Mouse (Mus musculus) kidney, embryonic 16.5 days (tissue): Measurements from ENCODE around the gene Proca1. TPM values are rescaled to one million over a fixed set of nuclear protein-coding genes. Genes with fewer than 3 reads are reported as not detected.

Experiments used
- ATAC-seq: fragments of 200-750 bp; cut with Nextera tagmentation; 2 replicates; pipeline ENCODE4 v1.8.0; 2017; ENCODE audit warnings: moderate TSS enrichment; ENCODE audit not compliant: low FRiP score, low TSS enrichment
- H3K27ac ChIP-seq: fragments of 300-500 bp; sonication (generic); 2 replicates; pipeline ENCODE4 v1.5.1; 2014; ENCODE audit warnings: low read length
- H3K27me3 ChIP-seq: fragments of 300-500 bp; sonication (generic); 2 replicates; pipeline ENCODE4 v1.6.1; 2014; ENCODE audit warnings: low read length, control low read depth, mixed read lengths; ENCODE audit not compliant: insufficient read depth
- H3K36me3 ChIP-seq: fragments of 300-500 bp; sonication (generic); 2 replicates; pipeline ENCODE4 v1.6.1; 2014; ENCODE audit warnings: low read length, control low read depth, mixed read lengths; ENCODE audit not compliant: insufficient read depth
- H3K4me1 ChIP-seq: fragments of 300-500 bp; sonication (generic); 2 replicates; pipeline ENCODE4 v1.6.1; 2014; ENCODE audit warnings: low read length, control low read depth, mixed read lengths; ENCODE audit not compliant: insufficient read depth
- H3K4me2 ChIP-seq: fragments of 300-500 bp; sonication (generic); replicated peaks from 2 replicates; pipeline ENCODE4 v1.6.1; 2014; ENCODE audit warnings: low read depth, low read length
- H3K4me3 ChIP-seq: fragments of 300-500 bp; sonication (generic); 2 replicates; pipeline ENCODE4 v1.5.1; 2014; ENCODE audit warnings: mild to moderate bottlenecking, low read length
- H3K9ac ChIP-seq: fragments of 300-500 bp; sonication (generic); replicated peaks from 2 replicates; pipeline ENCODE4 v1.6.1; 2014; ENCODE audit warnings: low read length
- H3K9me3 ChIP-seq: fragments of 300-500 bp; sonication (generic); 2 replicates; pipeline ENCODE4 v1.6.1; 2016; ENCODE audit warnings: low read length, control low read depth
- WGBS: fragments of 180-500 bp; shearing (Covaris S2); extraction: QIAGEN DNeasy Blood & Tissue Kit; methylation state at CpG from one replicate; pipeline ENCODE4 v1.1.7; 2014; 5-methylcytosine and 5-hydroxymethylcytosine counted together
- polyA plus RNA-seq: library from polyadenylated mRNA; unstranded; fragments of >200 nt; fragmentation: Nextera tagmentation; extraction: Ambion mirVana; gene quantifications from 2 replicates; pipeline ENCODE4 v1.2.1, GENCODE M21; 2015

Proca1 gene
- polyA plus RNA-seq, 1 experiment from 2014 or later = 4.5 TPM

- ATAC-seq = no peak
- Histone ChIP-seq H3K4me3 (no peak overlapping the region), H3K27ac (no peak overlapping the region), H3K4me1 (peaks cover 11% of the 10 kb centered on the region), H3K4me2 (no peak overlapping the region), H3K9ac (no peak overlapping the region), H3K27me3 (no peaks in the 10 kb centered on the region), H3K9me3 (no peaks in the 10 kb centered on the region), H3K36me3 (0 out of 2 replicates have a peak, but pooled peaks cover 5% of the 10 kb centered on the region)
- WGBS = 87% methylated on average over 16 of the region's 16 CpGs
Observed at GRCm38 (mm10) chr11:78172034-78172747, 21.0 kb upstream of the Proca1 start.

- H3K9ac ChIP-seq = no peak overlapping the region
- H3K27me3 ChIP-seq = no peaks in the 10 kb centered on the region
- peaks cover 16% of the 10 kb centered on the region for H3K4me1 ChIP-seq
- no peak overlapping the region for H3K27ac ChIP-seq
- H3K9me3 ChIP-seq = no peaks in the 10 kb centered on the region
- ATAC-seq = no peak
- WGBS = 80% methylated on average over 19 of the region's 19 CpGs
- H3K4me2 ChIP-seq = no peak overlapping the region
- 0 out of 2 replicates have a peak, but pooled peaks cover 5% of the 10 kb centered on the region for H3K36me3 ChIP-seq
- no peak overlapping the region for H3K4me3 ChIP-seq
Observed at GRCm38 (mm10) chr11:78172748-78173383, 20.3 kb upstream of the Proca1 start.

- WGBS = 91% methylated on average over 3 of the region's 3 CpGs
Observed at GRCm38 (mm10) chr11:78174506-78174905, 18.7 kb upstream of the Proca1 start.

GRCm38 (mm10) chr11:78175771-78176401 is 17.3 kb upstream of the Proca1 start:
- H3K4me1 ChIP-seq = peaks cover 35% of the 10 kb centered on the region
- peak overlapping the region; percentile 45 for H3K9ac ChIP-seq
- 1% methylated on average over 9 of the region's 10 CpGs for WGBS
- peak overlapping the region; percentile 73 for H3K4me3 ChIP-seq
- no peak for ATAC-seq
- H3K4me2 ChIP-seq = peak overlapping the region; percentile 86
- no peaks in the 10 kb centered on the region for H3K27me3 ChIP-seq
- H3K36me3 ChIP-seq = peaks cover 19% of the 10 kb centered on the region
- H3K27ac ChIP-seq = peak overlapping the region; percentile 95
- H3K9me3 ChIP-seq = no peaks in the 10 kb centered on the region

More at GRCm38 (mm10) chr11:78174506-78174905, 18.7 kb upstream of the Proca1 start:
- no peak overlapping the region for H3K9ac ChIP-seq
- H3K9me3 ChIP-seq = no peaks in the 10 kb centered on the region
- H3K4me2 ChIP-seq = no peak overlapping the region
- no peaks in the 10 kb centered on the region for H3K27me3 ChIP-seq
- H3K36me3 ChIP-seq = peaks cover 6% of the 10 kb centered on the region; the same call in 1 of the 2 replicates
- H3K4me3 ChIP-seq = no peak overlapping the region
- peak overlapping the region; percentile 21; the same call in 1 of the 2 replicates for H3K27ac ChIP-seq
- peaks cover 25% of the 10 kb centered on the region for H3K4me1 ChIP-seq
- ATAC-seq = no peak

- Histone ChIP-seq H3K4me3 (peak within 1 kb of the TSS; percentile 73), H3K27me3 (no peaks in the 10 kb centered on the region), H3K4me1 (peaks cover 41% of the 10 kb centered on the region), H3K27ac (peak within 1 kb of the TSS; percentile 95), H3K4me2 (peak within 1 kb of the TSS; percentile 86), H3K36me3 (peaks cover 20% of the 10 kb centered on the region), H3K9ac (peak within 1 kb of the TSS; percentile 85), H3K9me3 (no peaks in the 10 kb centered on the region)
- WGBS = under 1% methylated on average over 32 of the region's 32 CpGs
- peak; percentile 47 for ATAC-seq
Observed at GRCm38 (mm10) chr11:78176402-78176862, 16.8 kb upstream of the Proca1 start, which contains the start of the genes Nek8 and Tlcd1. TSS of gene Nek8 (minus strand) at chr11:78176675. TSS of gene Tlcd1 (plus strand) at chr11:78176711.

- H3K27me3 ChIP-seq = no peaks in the 10 kb centered on the region
- 0% methylated on average over 23 of the region's 23 CpGs for WGBS
- no peaks in the 10 kb centered on the region for H3K9me3 ChIP-seq
- H3K4me1 ChIP-seq = peaks cover 45% of the 10 kb centered on the region
- H3K4me3 ChIP-seq = peak overlapping the region; percentile 73
- peak overlapping the region; percentile 86 for H3K4me2 ChIP-seq
- H3K36me3 ChIP-seq = peaks cover 25% of the 10 kb centered on the region
- H3K27ac ChIP-seq = peak overlapping the region; percentile 95
- no peak for ATAC-seq
- H3K9ac ChIP-seq = peak overlapping the region; percentile 85
Observed at GRCm38 (mm10) chr11:78176905-78177331, 16.3 kb upstream of the Proca1 start.

GRCm38 (mm10) chr11:78177437-78177836 is 15.8 kb upstream of the Proca1 start:
- WGBS = under 1% methylated on average over 10 of the region's 10 CpGs
- no peaks in the 10 kb centered on the region for H3K9me3 ChIP-seq
- peaks cover 50% of the 10 kb centered on the region for H3K4me1 ChIP-seq
- H3K4me2 ChIP-seq = peak overlapping the region; percentile 86
- no peaks in the 10 kb centered on the region for H3K27me3 ChIP-seq
- peak overlapping the region; percentile 73 for H3K4me3 ChIP-seq
- peak overlapping the region; percentile 95 for H3K27ac ChIP-seq
- H3K36me3 ChIP-seq = peaks cover 26% of the 10 kb centered on the region
- H3K9ac ChIP-seq = peak overlapping the region; percentile 85
- ATAC-seq = peak; percentile 53

GRCm38 (mm10) chr11:78177903-78178858 is 15.0 kb upstream of the Proca1 start:
- ATAC-seq = peak; percentile 86
- Histone ChIP-seq H3K4me2 (peak overlapping the region; percentile 86), H3K9ac (peak overlapping the region; percentile 85), H3K4me3 (peak overlapping the region; percentile 73), H3K36me3 (peaks cover 26% of the 10 kb centered on the region), H3K27ac (peak overlapping the region; percentile 95), H3K27me3 (no peaks in the 10 kb centered on the region), H3K4me1 (peaks cover 50% of the 10 kb centered on the region), H3K9me3 (no peaks in the 10 kb centered on the region)
- under 1% methylated on average over 62 of the region's 84 CpGs for WGBS
